Mouse (Mus musculus) embryonic fibroblast, embryonic 13.5 days (primary cell): ENCODE measurements around the gene Veph1. TPM values are rescaled to one million over a fixed set of nuclear protein-coding genes. Genes with fewer than 3 reads are reported as not detected.
A peak's percentile ranks its signal among the peaks of the same experiment; 100 is the strongest.
"Not testable (repeated sequence)": the region's sequence is repeated elsewhere in the genome, so short reads cannot be mapped to it uniquely, and the experiment has no call there.

Experiments used
- H3K27ac ChIP-seq: 2 replicates; pipeline ENCODE4 v1.5.1; 2012; ENCODE audit warnings: low read length, control low read depth, inconsistent platforms; ENCODE audit not compliant: insufficient read depth
- H3K4me1 ChIP-seq: 2 replicates; pipeline ENCODE4 v1.6.1; 2011; ENCODE audit warnings: low read length; ENCODE audit not compliant: control insufficient read depth, insufficient read depth
- H3K4me3 ChIP-seq: 2 replicates; pipeline ENCODE4 v1.5.1; 2011; ENCODE audit warnings: mild to moderate bottlenecking, control low read depth, low read length; ENCODE audit not compliant: insufficient read depth
- CTCF ChIP-seq: IDR thresholded peaks from 2 replicates; pipeline ENCODE4 v1.5.1; 2011; ENCODE audit warnings: mild to moderate bottlenecking, control low read depth, low read length, moderate library complexity, borderline replicate concordance; ENCODE audit not compliant: insufficient read depth
- POLR2A ChIP-seq: IDR thresholded peaks from 2 replicates; pipeline ENCODE4 v1.6.1; 2011; ENCODE audit warnings: low read depth, mild to moderate bottlenecking, control low read depth, low read length, moderate library complexity
- polyA plus RNA-seq: library from polyadenylated mRNA; stranded (reverse); fragments of >200 nt; gene quantifications from 2 replicates; pipeline ENCODE4 v1.2.4, GENCODE M21; 2011; ENCODE audit warnings: low read depth; ENCODE audit not compliant: missing spikeins, insufficient read length

The Veph1 gene
- polyA plus RNA-seq, 1 experiment, result 0.42 TPM

DNA sequence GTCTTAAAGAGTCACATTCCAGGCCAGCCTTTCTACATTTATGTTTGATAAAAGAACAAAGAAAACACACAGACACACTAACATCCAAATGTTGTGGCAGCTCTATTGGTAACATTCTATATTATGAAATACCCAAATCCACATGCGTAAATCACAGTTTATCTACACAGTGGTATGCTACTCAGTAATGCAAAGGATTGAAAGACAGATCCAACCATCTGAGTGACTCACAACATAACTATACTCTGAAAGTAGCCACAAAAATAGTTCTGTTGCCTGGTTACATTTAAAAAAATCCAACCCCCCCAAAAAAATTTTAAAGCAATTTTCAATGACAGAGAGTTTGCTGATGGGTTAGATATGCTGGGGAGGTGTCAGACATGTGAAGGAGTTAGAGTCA, 12.9 kb upstream of the Veph1 start:
- TF ChIP-seq CTCF (no peak), POLR2A (no peak)
- no peak overlapping the region for H3K4me3 ChIP-seq
- H3K27ac ChIP-seq, result peak overlapping the region; percentile 76
- peaks cover 7% of the 10 kb centered on the region for H3K4me1 ChIP-seq

- H3K4me1 ChIP-seq, result peaks cover 4% of the 10 kb centered on the region
- no peak overlapping the region for H3K4me3 ChIP-seq
- no peak overlapping the region for H3K27ac ChIP-seq
- no peak for TF ChIP-seq CTCF
- TF ChIP-seq POLR2A, result no peak
These were observed 1.4 kb downstream of the Veph1 start for GRCm38 (mm10) chr3:66295236-66295635.

GRCm38 (mm10) chr3:66294729-66295128, 1.9 kb downstream of the Veph1 start:
- TF ChIP-seq POLR2A, result no peak
- Histone ChIP-seq H3K4me3 (no peak overlapping the region), H3K4me1 (peaks cover 4% of the 10 kb centered on the region), H3K27ac (no peak overlapping the region)

DNA sequence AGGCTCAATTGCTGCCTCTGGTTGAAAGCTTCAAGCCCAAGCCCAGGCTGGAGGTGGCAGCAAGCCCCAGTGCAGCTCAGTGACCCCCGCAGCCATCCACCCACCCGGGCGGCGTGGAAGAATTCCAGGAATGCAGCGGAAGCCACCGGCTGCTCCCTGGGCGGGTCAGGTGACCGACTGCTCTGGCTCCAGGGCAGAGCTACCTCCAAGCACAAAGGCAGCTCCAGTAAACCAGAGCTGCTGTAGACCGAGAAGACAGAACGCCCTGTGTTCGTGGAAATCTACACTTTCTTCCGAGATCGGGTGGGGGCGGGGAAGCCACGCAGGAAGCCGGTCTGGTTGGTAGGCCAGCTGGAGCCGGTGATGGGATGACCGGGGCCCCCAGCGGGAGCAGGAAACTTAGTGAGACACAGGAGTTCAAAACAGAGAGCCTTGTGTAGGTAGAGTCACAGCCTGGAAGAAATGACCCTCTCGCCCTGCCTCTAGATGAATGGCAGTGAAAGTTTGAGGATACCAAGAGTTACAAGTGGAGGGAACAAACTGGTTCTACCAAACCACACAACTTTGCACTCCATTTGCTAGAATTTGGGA, 4.2 kb downstream of the Veph1 start:
- H3K27ac ChIP-seq, result no peak overlapping the region
- no peak overlapping the region for H3K4me3 ChIP-seq
- peaks cover 4% of the 10 kb centered on the region for H3K4me1 ChIP-seq
- TF ChIP-seq POLR2A (peak; percentile 49; the same call in 1 of the 2 replicates), CTCF (no peak)

GRCm38 (mm10) chr3:66263270-66263669, 33.4 kb downstream of the Veph1 start:
- TF ChIP-seq POLR2A (no peak), CTCF (no peak)
- no peaks in the 10 kb centered on the region for H3K4me1 ChIP-seq
- H3K27ac ChIP-seq, result no peak overlapping the region
- H3K4me3 ChIP-seq, result no peak overlapping the region

- TF ChIP-seq POLR2A (no peak), CTCF (peak; percentile 33; the same call in 1 of the 2 replicates)
- Histone ChIP-seq H3K27ac (no peak overlapping the region), H3K4me3 (no peak overlapping the region), H3K4me1 (no peaks in the 10 kb centered on the region)
These were observed 34.3 kb downstream of the Veph1 start for GRCm38 (mm10) chr3:66262319-66262718.

DNA sequence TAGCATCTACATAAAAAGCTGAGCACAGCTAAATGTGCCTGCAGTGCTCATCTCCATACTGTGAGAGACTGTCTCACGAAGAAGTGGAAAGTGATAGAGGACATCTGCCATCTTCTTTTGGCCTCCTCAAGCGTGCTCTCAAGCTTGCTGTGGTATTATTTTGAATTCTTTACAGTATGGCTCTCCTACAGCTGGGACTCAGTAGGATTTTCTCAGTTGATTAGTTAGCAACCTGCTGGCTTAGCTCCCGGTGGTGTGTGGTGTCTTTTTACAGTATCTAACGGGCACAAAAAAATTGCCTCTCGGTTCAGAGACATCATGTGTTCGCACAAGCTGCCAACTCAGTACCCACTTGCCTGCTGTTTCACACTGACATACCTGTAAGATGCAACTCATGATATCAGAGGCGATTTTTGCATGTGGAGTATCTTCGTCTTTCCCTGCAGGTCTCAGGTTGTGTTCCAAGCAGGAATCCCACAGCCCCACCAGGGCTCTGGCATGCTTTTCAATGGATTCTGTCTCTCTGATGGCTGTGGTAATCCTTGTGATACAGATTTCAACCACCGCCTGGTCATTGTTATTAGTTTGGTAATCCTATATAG, 42.0 kb downstream of the Veph1 start:
- Histone ChIP-seq H3K4me3 (no peak overlapping the region), H3K27ac (no peak overlapping the region), H3K4me1 (no peaks in the 10 kb centered on the region)
- TF ChIP-seq CTCF, result no peak
- no peak for TF ChIP-seq POLR2A

- Histone ChIP-seq H3K4me3 (no peak overlapping the region), H3K27ac (no peak overlapping the region), H3K4me1 (no peaks in the 10 kb centered on the region)
- no peak for TF ChIP-seq CTCF
- TF ChIP-seq POLR2A, result no peak
These were observed 44.8 kb downstream of the Veph1 start for GRCm38 (mm10) chr3:66251842-66252241.

DNA sequence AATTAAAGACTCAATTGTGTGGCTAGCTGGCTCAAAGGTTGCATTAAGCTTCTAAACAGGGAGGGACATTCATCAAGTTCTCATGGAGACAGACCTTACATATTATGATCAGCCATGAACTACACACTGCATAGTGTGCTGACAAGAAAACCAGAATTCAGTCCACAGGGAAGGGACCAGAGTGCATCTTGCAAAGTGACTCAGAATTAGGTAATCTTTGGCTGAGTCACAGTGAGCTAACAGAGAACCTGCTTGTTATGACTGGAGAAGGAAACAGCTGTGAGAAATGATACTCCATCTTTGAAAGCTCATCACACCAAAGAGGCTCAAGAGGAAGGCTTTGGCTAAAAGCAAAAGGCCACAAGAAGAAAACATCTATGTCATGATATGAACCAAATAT, 56.2 kb downstream of the Veph1 start:
- Histone ChIP-seq H3K4me1 (peaks cover 10% of the 10 kb centered on the region), H3K4me3 (no peak overlapping the region), H3K27ac (no peak overlapping the region)
- TF ChIP-seq POLR2A (no peak), CTCF (no peak)

DNA sequence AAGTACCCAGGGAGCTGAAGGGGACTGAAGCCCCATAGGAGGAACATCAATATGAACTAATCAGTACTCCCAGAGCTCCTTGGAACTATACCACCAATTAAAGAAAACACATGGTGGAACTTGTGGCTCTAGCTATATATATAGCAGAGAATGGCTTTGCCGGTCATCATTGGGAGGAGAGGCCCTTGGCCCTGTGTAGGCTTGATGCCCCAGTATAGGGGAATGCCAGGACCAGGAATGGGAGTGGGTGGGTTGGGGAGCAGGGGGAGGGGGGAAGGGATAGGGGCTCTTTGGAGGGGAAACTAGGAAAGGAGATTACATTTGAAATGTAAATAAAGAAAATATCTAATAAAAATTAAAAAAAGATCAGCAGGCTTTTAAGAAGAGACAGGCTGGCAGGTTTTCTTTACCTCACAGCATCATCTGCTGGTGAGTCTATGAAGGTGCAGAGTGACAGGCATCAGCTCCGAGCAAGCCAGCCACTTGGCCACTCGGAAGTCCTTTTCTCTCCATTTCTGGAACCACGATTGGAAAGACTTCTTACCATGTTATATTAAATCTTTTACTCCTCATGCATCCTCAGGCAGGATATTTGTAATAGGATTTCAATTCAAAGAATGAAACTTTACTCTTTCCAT, 60.3 kb downstream of the Veph1 start:
- peak; percentile 29; the same call in 1 of the 2 replicates for TF ChIP-seq CTCF
- H3K4me1 ChIP-seq, H3K4me3 ChIP-seq, H3K27ac ChIP-seq: not testable (repeated sequence)
